ENCODE assay signal across 9 mouse cellular contexts in the genomic region with DNA sequence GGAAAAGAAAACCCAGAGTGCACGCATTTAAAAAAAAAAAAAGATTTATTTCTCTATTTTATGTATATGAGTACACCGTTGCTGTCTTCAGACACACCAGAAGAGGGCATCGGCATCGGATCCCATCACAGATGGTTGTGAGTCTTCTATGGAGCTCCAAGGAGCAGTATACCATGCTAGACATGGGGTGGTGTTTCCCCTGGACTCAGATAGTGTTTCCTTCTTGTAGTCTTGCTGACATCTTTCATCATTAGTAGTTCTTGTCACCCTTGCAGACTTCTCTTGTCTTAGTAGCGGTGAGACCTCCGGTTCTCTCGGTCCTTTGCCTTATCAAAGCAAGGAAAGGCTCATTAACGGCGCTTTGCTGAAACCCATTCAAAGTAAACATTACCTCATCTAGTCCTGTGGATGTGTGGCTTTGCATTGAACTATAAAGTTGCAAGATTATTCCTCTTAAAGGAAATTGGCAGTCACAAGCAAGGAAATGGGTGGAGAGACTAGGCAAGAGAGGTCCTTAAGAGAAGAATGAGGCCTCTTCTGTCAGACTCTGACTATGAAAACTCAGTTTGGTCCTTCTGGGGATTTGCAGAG. TPM values are rescaled to one million over a fixed set of nuclear protein-coding genes. Genes with fewer than 3 reads are reported as not detected.
A peak's percentile ranks its signal among the peaks of the same experiment; 100 is the strongest.
DNase-seq lines count a peak whose midpoint lies in the region; ATAC-seq lines count a peak whose summit lies in the region.
"Had no signal": no experiment of that assay in that cellular context is flagged by ENCODE, and none has a peak within 500 bp of the region (broad histone marks: within the 10 kb centered on the region; RNA-seq: fewer than 3 reads in every experiment).

No protein-coding gene starts in this region.

- WGBS in heart, embryonic 15.5 days, result 44% methylated on average over 9 of the region's 9 CpGs
- WGBS in neural tube, embryonic 11.5 days, result 78% methylated on average over 9 of the region's 9 CpGs
- 79% methylated on average over 9 of the region's 9 CpGs for WGBS in limb, embryonic 10.5 days

- H3K4me3 ChIP-seq in heart, embryonic 15.5 days, result no peak overlapping the region
- H3K4me3 ChIP-seq in neural tube, embryonic 11.5 days (ENCODE audit: low read depth, low read length), result no peak overlapping the region
- no peak overlapping the region for H3K4me3 ChIP-seq in limb, embryonic 10.5 days
- H3K4me3 ChIP-seq: liver, embryonic 13.5 days had no signal

- peak overlapping the region; percentile 54 for H3K27ac ChIP-seq in heart, embryonic 15.5 days
- H3K27ac ChIP-seq in neural tube, embryonic 11.5 days (ENCODE audit: low read depth, low read length), result no peak overlapping the region
- H3K27ac ChIP-seq in limb, embryonic 10.5 days, result peak overlapping the region; percentile 58
- H3K27ac ChIP-seq: liver, embryonic 13.5 days had no signal

- H3K9ac ChIP-seq in heart, embryonic 15.5 days, result no peak overlapping the region
- no peak overlapping the region for H3K9ac ChIP-seq in neural tube, embryonic 11.5 days (ENCODE audit: low read length)
- H3K9ac ChIP-seq: liver, embryonic 13.5 days had no signal

- no peaks in the 10 kb centered on the region for H3K9me3 ChIP-seq in heart, embryonic 15.5 days (replicated peaks)
- H3K9me3 ChIP-seq in neural tube, embryonic 11.5 days (ENCODE audit: control insufficient read depth, low read length), result no peaks in the 10 kb centered on the region
- H3K9me3 ChIP-seq in limb, embryonic 10.5 days (replicated peaks), result no peaks in the 10 kb centered on the region
- H3K9me3 ChIP-seq: liver, embryonic 13.5 days had no signal

- ATAC-seq in heart, embryonic 15.5 days (replicated peaks; ENCODE audit: insufficient number of reproducible peaks, insufficient read depth, low FRiP score, low read depth), result peak; percentile 48; the same call in 1 of the 2 replicates
- 0 out of 2 replicates have a peak, but pooled peaks have one; percentile 8 for ATAC-seq in neural tube, embryonic 11.5 days (ENCODE audit: insufficient read depth, low FRiP score, low TSS enrichment)

- H3K4me1 ChIP-seq in heart, embryonic 15.5 days (replicated peaks), result peaks cover 8% of the 10 kb centered on the region
- 0 out of 2 replicates have a peak, but pooled peaks cover 3% of the 10 kb centered on the region for H3K4me1 ChIP-seq in neural tube, embryonic 11.5 days (ENCODE audit: control insufficient read depth, insufficient read depth, low read length)
- peaks cover 14% of the 10 kb centered on the region for H3K4me1 ChIP-seq in limb, embryonic 10.5 days

- H3K4me2 ChIP-seq in heart, embryonic 15.5 days, result peak overlapping the region; percentile 31
- H3K4me2 ChIP-seq in neural tube, embryonic 11.5 days (ENCODE audit: low read depth), result no peak overlapping the region
- H3K4me2 ChIP-seq: liver, embryonic 13.5 days had no signal

- DNase-seq in heart, adult 8-10 months (ENCODE audit: low spot score), result no peak
- no peak for DNase-seq in neural tube, embryonic 11.5 days (ENCODE audit: low spot score)
- DNase-seq in neural tube, embryonic 10.5 days (ENCODE audit: extremely low spot score, low spot score), result no peak
- no peak for DNase-seq in limb, embryonic 10.5 days (ENCODE audit: low spot score)
- DNase-seq in adrenal gland, postnatal 36 days, result no peak
- DNase-seq in gastrocnemius, postnatal 36 days, result no peak
- no peak for DNase-seq in thymus, postnatal 10 days (ENCODE audit: low spot score in 2 of 2)

- intact Hi-C loops in gastrocnemius, postnatal 36 days (cut with DNase I), result loop anchor here (2.0 to 10.0 kb wide), 3 partner anchors 140 to 312 kb away; no protein-coding TSS in a partner anchor

- H3K27me3 ChIP-seq in heart, embryonic 15.5 days, result no peaks in the 10 kb centered on the region
- no peaks in the 10 kb centered on the region for H3K27me3 ChIP-seq in neural tube, embryonic 11.5 days (ENCODE audit: control insufficient read depth, insufficient read depth, low read length)
- no peaks in the 10 kb centered on the region for H3K27me3 ChIP-seq in limb, embryonic 10.5 days (ENCODE audit: low read depth, poor library complexity, severe bottlenecking)
- H3K27me3 ChIP-seq: liver, embryonic 13.5 days had no signal

- H3K36me3 ChIP-seq in heart, embryonic 15.5 days, result no peaks in the 10 kb centered on the region
- no peaks in the 10 kb centered on the region for H3K36me3 ChIP-seq in neural tube, embryonic 11.5 days (ENCODE audit: control insufficient read depth, insufficient read depth, low read length)
- no peaks in the 10 kb centered on the region for H3K36me3 ChIP-seq in limb, embryonic 10.5 days
- H3K36me3 ChIP-seq: liver, embryonic 13.5 days had no signal

RNA-seq across cellular contexts. Expression of a gene that starts 50.1 kb away (rescaled TPM):
- polyA plus RNA-seq in heart, embryonic 15.5 days (2015; fragmentation: Nextera tagmentation; extraction: Ambion mirVana), result 12.5 and 16.6 TPM in 2 replicates
- 1 to 10 TPM in 2 of 4 experiments, under 1 TPM in 2; 0.56 to 1.5 (median 1.1) TPM for total RNA-seq in heart, adult 8-10 months (2022)
- 30.3 and 33.1 TPM in 2 replicates for polyA plus RNA-seq in neural tube, embryonic 11.5 days (2014; fragmentation: Nextera tagmentation; extraction: Ambion mirVana)
- polyA plus RNA-seq in limb, embryonic 10.5 days (2016; fragmentation: Nextera tagmentation; extraction: Ambion mirVana), result 44.7 and 46.6 TPM in 2 replicates
- 1 to 10 TPM in 1 of 2 experiments, under 1 TPM in 1; 0.89 to 1.4 TPM for total RNA-seq in adrenal gland, postnatal 36 days (2021)
- under 1 TPM; 0.74 to 0.84 TPM for total RNA-seq in gastrocnemius, postnatal 36 days (2021)
